Mouse (Mus musculus) CH12.LX (cell line): ENCODE data around the gene Pip5k1b. TPM values are rescaled to one million over a fixed set of nuclear protein-coding genes. Genes with fewer than 3 reads are reported as not detected.

Experiments
- DNase-seq: peaks from one replicate; pipeline ENCODE4 v3.0.0-alpha.2; 2013; ENCODE audit errors: extremely low read depth
- H3K27ac ChIP-seq: 2 replicates; pipeline ENCODE4 v1.5.1; 2012; ENCODE audit warnings: low read depth, mild to moderate bottlenecking, control low read depth, moderate library complexity; ENCODE audit not compliant: insufficient read depth
- H3K27me3 ChIP-seq: replicated peaks from 2 replicates; pipeline ENCODE3; 2012; ENCODE audit warnings: inconsistent platforms
- H3K36me3 ChIP-seq, 2 experiments: replicated peaks in 1 of 2; 2 replicates each; pipeline versions ENCODE3 to v1.6.1; 2012; ENCODE audit warnings: inconsistent platforms in 1 of 2, low read length in 1 of 2, mild to moderate bottlenecking in 1 of 2, mixed read lengths in 1 of 2, moderate library complexity in 1 of 2; ENCODE audit not compliant: control insufficient read depth in 1 of 2, insufficient read depth in 1 of 2
- H3K4me1 ChIP-seq, 2 experiments: 2 replicates each; pipeline ENCODE4 v1.6.1; 2012; ENCODE audit warnings: inconsistent platforms in 1 of 2, moderate library complexity in 1 of 2; ENCODE audit not compliant: insufficient read depth in 2 of 2, control insufficient read depth in 1 of 2
- H3K4me2 ChIP-seq: 2 replicates; pipeline ENCODE4 v1.6.1; 2012; ENCODE audit warnings: low read depth, mild to moderate bottlenecking, control low read depth; ENCODE audit not compliant: poor library complexity, insufficient read depth, severe bottlenecking
- H3K4me3 ChIP-seq, 3 experiments: fragments of 150-350 bp in 1 of 3; sonication (generic) in 1 of 3; replicated peaks in 1 of 3; 2 replicates each; pipeline versions ENCODE3 to v1.5.1; 2011 to 2012; ENCODE audit warnings: low read depth in 2 of 3, low read length in 2 of 3, mild to moderate bottlenecking in 2 of 3, moderate library complexity in 2 of 3, control low read depth in 1 of 3, improper control_type of control experiment in 1 of 3, inconsistent platforms in 1 of 3, mixed read lengths in 1 of 3; ENCODE audit not compliant: poor library complexity in 1 of 3
- H3K79me2 ChIP-seq: replicated peaks from 2 replicates; pipeline ENCODE4 v1.6.1; 2012; ENCODE audit warnings: mild to moderate bottlenecking, moderate library complexity; ENCODE audit not compliant: control insufficient read depth, poor library complexity, insufficient read depth, severe bottlenecking; ENCODE audit errors: extremely low read depth
- H3K9ac ChIP-seq: 2 replicates; pipeline ENCODE4 v1.6.1; 2012; ENCODE audit warnings: low read depth, mild to moderate bottlenecking, control low read depth, moderate library complexity; ENCODE audit not compliant: insufficient read depth
- H3K9me3 ChIP-seq: replicated peaks from 2 replicates; pipeline ENCODE3; 2012; ENCODE audit warnings: low read length, inconsistent platforms, mixed read lengths
- BHLHE40 ChIP-seq: IDR thresholded peaks from 2 replicates; pipeline ENCODE4 v1.6.1; 2011; ENCODE audit warnings: mild to moderate bottlenecking, low read depth, low read length, improper control_type of control experiment
- CHD1 ChIP-seq: IDR thresholded peaks from 2 replicates; pipeline ENCODE4 v1.6.1; 2012; ENCODE audit warnings: low read depth, low read length, improper control_type of control experiment, inconsistent platforms
- CHD2 ChIP-seq: IDR thresholded peaks from 2 replicates; pipeline ENCODE4 v1.6.1; 2011; ENCODE audit warnings: low read length, improper control_type of control experiment
- E2F4 ChIP-seq: IDR thresholded peaks from 2 replicates; pipeline ENCODE4 v1.6.1; 2011; ENCODE audit warnings: low read depth, low read length, improper control_type of control experiment; ENCODE audit not compliant: insufficient replicate concordance
- ELF1 ChIP-seq: IDR thresholded peaks from 2 replicates; pipeline ENCODE4 v1.6.1; 2014; ENCODE audit warnings: low read depth, mild to moderate bottlenecking, inconsistent platforms, low read length, improper control_type of control experiment
- GABPA ChIP-seq: IDR thresholded peaks from 2 replicates; pipeline ENCODE4 v1.6.1; 2012; ENCODE audit warnings: low read depth, low read length, improper control_type of control experiment, inconsistent platforms; ENCODE audit not compliant: insufficient replicate concordance
- HCFC1 ChIP-seq: IDR thresholded peaks from 2 replicates; pipeline ENCODE4 v1.6.1; 2012; ENCODE audit warnings: low read depth, mild to moderate bottlenecking, inconsistent platforms, low read length, improper control_type of control experiment
- JUND ChIP-seq: conservative IDR thresholded peaks from 2 replicates; pipeline ENCODE4 v1.6.1; 2011; ENCODE audit warnings: low read depth, low read length, improper control_type of control experiment
- KAT2A ChIP-seq: IDR thresholded peaks from 2 replicates; pipeline ENCODE4 v1.6.1; 2012; ENCODE audit warnings: low read length, improper control_type of control experiment, inconsistent platforms; ENCODE audit not compliant: insufficient replicate concordance
- MAFK ChIP-seq: IDR thresholded peaks from 2 replicates; pipeline ENCODE4 v1.6.1; 2011; ENCODE audit warnings: low read length, improper control_type of control experiment; ENCODE audit not compliant: insufficient replicate concordance
- MAX ChIP-seq: IDR thresholded peaks from 2 replicates; pipeline ENCODE4 v1.6.1; 2011; ENCODE audit warnings: low read length, improper control_type of control experiment
- MEF2A ChIP-seq: IDR thresholded peaks from 2 replicates; pipeline ENCODE4 v1.6.1; 2014; ENCODE audit warnings: low read depth, mild to moderate bottlenecking, inconsistent platforms, low read length, improper control_type of control experiment, borderline replicate concordance
- NELFE ChIP-seq: IDR thresholded peaks from 2 replicates; pipeline ENCODE4 v1.6.1; 2011; ENCODE audit warnings: low read depth, low read length, improper control_type of control experiment
- NRF1 ChIP-seq: IDR thresholded peaks from 2 replicates; pipeline ENCODE4 v1.6.1; 2014; ENCODE audit warnings: low read depth, mild to moderate bottlenecking, inconsistent platforms, low read length, improper control_type of control experiment, moderate library complexity
- PAX5 ChIP-seq: IDR thresholded peaks from 2 replicates; pipeline ENCODE4 v1.6.1; 2012; ENCODE audit warnings: low read length, inconsistent platforms, mixed read lengths
- POLR2AphosphoS2 ChIP-seq: IDR thresholded peaks from 2 replicates; pipeline ENCODE4 v1.6.1; 2011; ENCODE audit warnings: low read depth, low read length, improper control_type of control experiment
- RAD21 ChIP-seq: IDR thresholded peaks from 2 replicates; pipeline ENCODE4 v1.6.1; 2011; ENCODE audit warnings: low read depth, mild to moderate bottlenecking, low read length, improper control_type of control experiment, moderate library complexity
- SIN3A ChIP-seq: IDR thresholded peaks from 2 replicates; pipeline ENCODE4 v1.6.1; 2012; ENCODE audit warnings: low read length, improper control_type of control experiment, inconsistent platforms
- SMC3 ChIP-seq: IDR thresholded peaks from 2 replicates; pipeline ENCODE4 v1.6.1; 2011; ENCODE audit warnings: low read depth, low read length, improper control_type of control experiment
- USF2 ChIP-seq: conservative IDR thresholded peaks from 2 replicates; pipeline ENCODE4 v1.6.1; 2011; ENCODE audit warnings: low read depth, low read length, improper control_type of control experiment
- ZC3H11A ChIP-seq: IDR thresholded peaks from 2 replicates; pipeline ENCODE4 v1.6.1; 2012; ENCODE audit warnings: low read depth, mild to moderate bottlenecking, inconsistent platforms, low read length, improper control_type of control experiment
- ZKSCAN1 ChIP-seq: IDR thresholded peaks from 2 replicates; pipeline ENCODE4 v1.6.1; 2012; ENCODE audit warnings: low read depth, inconsistent platforms, low read length, improper control_type of control experiment, borderline replicate concordance
- ZMIZ1 ChIP-seq: IDR thresholded peaks from 2 replicates; pipeline ENCODE4 v1.6.1; 2012; ENCODE audit warnings: low read depth, mild to moderate bottlenecking, inconsistent platforms, low read length, improper control_type of control experiment
- ZNF384 ChIP-seq: IDR thresholded peaks from 2 replicates; pipeline ENCODE4 v1.6.1; 2012; ENCODE audit warnings: low read depth, low read length, improper control_type of control experiment, inconsistent platforms
- dilution Hi-C: fragments of 300-500 bp; cut with MboI; formaldehyde crosslinking; loops from 2 replicates; pipeline ENCODE4 v1.14.3; 2020; ENCODE audit warnings: low sequenced_read_pairs; ENCODE audit not compliant: extremely low pct_unique_long_range_greater_than_20kb, extremely low pct_ligation_motif_present
- in situ Hi-C: fragments of 300-500 bp; cut with MboI; formaldehyde crosslinking; loops from 3 replicates; pipeline ENCODE4 v1.14.3; 2019; ENCODE audit warnings: low sequenced_read_pairs, low pct_ligation_motif_present, low pct_unique_long_range_greater_than_20kb, mixed read lengths
- polyA plus RNA-seq: library from polyadenylated mRNA; unstranded; fragments of >175 nt; gene quantifications from 2 replicates; pipeline ENCODE4 v1.2.1, GENCODE M21; 2012; ENCODE audit warnings: low read depth; ENCODE audit not compliant: insufficient read length
- total RNA-seq, 2 experiments: library from RNA; depleted of rRNA; stranded (reverse); fragments of 300-350 nt in 1 of 2; fragments of >200 nt in 1 of 2; gene quantifications; 2 replicates each; pipeline ENCODE4 v1.2.3; 2012 to 2014

The Pip5k1b gene
- total and polyA plus RNA-seq, 3 experiments = 1.7 to 2.9 (median 2.0) TPM

DNA sequence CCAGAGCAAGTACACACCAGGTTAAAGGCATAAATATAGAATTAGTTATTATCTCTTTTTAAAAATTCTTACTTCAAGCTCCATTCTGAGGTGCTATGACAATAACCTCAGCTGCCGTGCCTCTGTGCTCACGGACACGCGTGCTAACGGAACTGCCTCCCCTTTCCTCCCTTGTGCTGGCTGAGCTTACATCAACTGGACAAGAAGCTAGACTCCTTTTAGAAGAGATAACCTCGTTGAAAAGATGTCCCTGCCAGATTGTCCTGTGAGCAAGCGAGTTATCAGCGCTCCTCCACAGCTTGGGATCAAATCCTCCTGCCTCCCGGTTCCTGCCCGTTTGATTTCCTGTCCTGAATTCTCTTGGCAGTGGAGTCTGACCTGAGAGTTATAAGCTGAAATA, 9.5 kb downstream of the Pip5k1b start:
- Histone ChIP-seq H3K9me3 (peaks cover 12% of the 10 kb centered on the region), H3K4me2 (no peak overlapping the region), H3K79me2 (no peaks in the 10 kb centered on the region), H3K27ac (no peak overlapping the region), H3K9ac (no peak overlapping the region), H3K27me3 (no peaks in the 10 kb centered on the region), H3K36me3 (no peaks in the 10 kb centered on the region), H3K4me3 (no peak overlapping the region), H3K4me1 (no peaks in the 10 kb centered on the region)
- no peak for DNase-seq
- no peak for TF ChIP-seq MEF2A
- no peak for TF ChIP-seq MAFK
- TF ChIP-seq RAD21 = no peak
- TF ChIP-seq SIN3A = no peak
- TF ChIP-seq HCFC1 = no peak
- TF ChIP-seq CHD2 = no peak
- no peak for TF ChIP-seq GABPA
- no peak for TF ChIP-seq NELFE
- no peak for TF ChIP-seq JUND
- no peak for TF ChIP-seq NRF1
- TF ChIP-seq POLR2AphosphoS2 = no peak
- TF ChIP-seq BHLHE40 = no peak
- TF ChIP-seq ELF1 = no peak
- no peak for TF ChIP-seq ZMIZ1
- no peak for TF ChIP-seq ZKSCAN1
- no peak for TF ChIP-seq MAX
- no peak for TF ChIP-seq E2F4
- TF ChIP-seq KAT2A = no peak
- TF ChIP-seq ZNF384 = no peak
- dilution Hi-C loops = no loop called here
- in situ Hi-C loops = no loop called here

DNA sequence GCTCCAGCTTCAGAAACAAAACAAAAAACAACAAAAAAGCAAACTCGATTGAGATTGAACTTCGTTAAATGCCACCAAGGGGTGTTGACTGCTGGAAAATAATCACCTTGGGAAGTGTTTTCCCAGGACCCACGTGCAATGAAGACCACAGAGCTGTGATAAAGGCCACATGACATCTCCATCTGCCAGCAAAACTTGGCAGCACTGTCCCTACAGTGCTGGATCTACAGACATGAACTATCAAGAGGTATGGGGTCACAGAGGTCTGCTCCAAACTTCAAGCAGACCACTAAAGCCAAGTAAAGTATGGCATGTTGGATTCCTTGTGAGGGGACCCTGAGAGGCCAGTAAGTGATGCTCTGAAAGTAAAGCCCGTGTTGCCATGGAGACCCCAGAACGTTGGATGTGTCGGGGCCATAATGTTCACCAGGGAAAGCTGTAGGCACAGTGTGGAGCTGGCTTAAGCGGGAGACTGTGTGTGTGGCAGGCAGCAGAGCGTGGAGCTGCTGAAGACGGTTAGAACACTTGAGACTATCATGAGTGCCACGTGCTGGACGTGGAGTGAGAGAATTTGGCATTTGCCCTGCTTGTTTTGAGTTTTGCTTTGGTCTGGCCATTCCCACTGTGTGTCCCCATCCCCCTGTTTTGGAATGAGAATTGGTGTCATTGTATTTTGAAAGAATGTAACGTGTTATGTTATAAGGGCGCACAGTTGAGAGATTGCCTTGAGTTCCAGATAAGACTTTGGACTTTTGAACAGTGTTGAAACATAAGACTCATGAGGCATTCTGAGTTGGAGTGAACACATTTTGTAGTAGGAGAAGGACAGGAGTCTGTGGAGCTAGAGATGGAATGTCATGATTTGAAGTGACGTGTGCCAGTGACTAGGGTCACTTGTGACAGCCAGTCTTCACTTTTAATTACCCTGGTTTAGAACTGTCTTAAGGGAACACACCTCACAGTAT, 12.0 kb downstream of the Pip5k1b start:
- no peak overlapping the region for H3K4me3 ChIP-seq
- peaks cover 12% of the 10 kb centered on the region for H3K9me3 ChIP-seq
- H3K9ac ChIP-seq = no peak overlapping the region
- DNase-seq = no peak
- no peaks in the 10 kb centered on the region for H3K27me3 ChIP-seq
- TF ChIP-seq E2F4 (no peak), ZC3H11A (no peak), CHD1 (no peak), MAFK (no peak), PAX5 (no peak), POLR2AphosphoS2 (no peak), SMC3 (no peak), USF2 (no peak), MEF2A (no peak), MAX (no peak), ZMIZ1 (no peak)
- dilution Hi-C loops (no loop called here), in situ Hi-C loops (no loop called here)
- no peak overlapping the region for H3K4me2 ChIP-seq
- H3K4me1 ChIP-seq = no peaks in the 10 kb centered on the region
- no peaks in the 10 kb centered on the region for H3K79me2 ChIP-seq
- H3K27ac ChIP-seq = no peak overlapping the region
- no peaks in the 10 kb centered on the region for H3K36me3 ChIP-seq
